Mouse (Mus musculus) lung, adult 2 months (tissue): ENCODE results near the gene Wiz.

Source experiments
- CTCF ChIP-seq: fragments of 200-500 bp; IDR thresholded peaks from 2 replicates; pipeline ENCODE4 v1.5.1; 2011; ENCODE audit warnings: mild to moderate bottlenecking, low read length, control low read depth; ENCODE audit not compliant: insufficient read depth
- POLR2A ChIP-seq: fragments of 200-500 bp; IDR thresholded peaks from 2 replicates; pipeline ENCODE4 v1.6.1; 2011; ENCODE audit warnings: low read depth, mild to moderate bottlenecking, control low read depth, low read length, borderline replicate concordance; ENCODE audit errors: extremely low read depth

- TF ChIP-seq CTCF (no peak), POLR2A (no peak)
Observed at GRCm38 (mm10) chr17:32358192-32358942, 30.9 kb downstream of the Wiz start.
